Mouse (Mus musculus) regulatory T cell (primary cell): Measurements from ENCODE around the gene Acot5.
"Not testable (repeated sequence)": the region's sequence is repeated elsewhere in the genome, so short reads cannot be mapped to it uniquely, and the experiment has no call there.

Experiments
- in situ Hi-C: fragments of 300-600 bp; cut with MboI, MseI; formaldehyde crosslinking; loops from one replicate; pipeline ENCODE4 v1.15.1; 2025; ENCODE audit warnings: high pct_unique_total_duplicates

The Acot5 gene

GRCm38 (mm10) chr12:84068986-84069385 lies at the start of gene Acot5:
Gene Acot5, plus strand, starts transcription at chr12:84069325.
- in situ Hi-C loops, result no loop called here

- in situ Hi-C loops, result not testable (repeated sequence)
Measured at GRCm38 (mm10) chr12:84020528-84020927, 48.6 kb upstream of the Acot5 start.

GRCm38 (mm10) chr12:84022266-84022665 lies 46.9 kb upstream of the Acot5 start:
- in situ Hi-C loops, result not testable (repeated sequence)

GRCm38 (mm10) chr12:84023052-84023745 lies 45.9 kb upstream of the Acot5 start:
- in situ Hi-C loops, result no loop called here

- in situ Hi-C loops, result no loop called here
Measured at GRCm38 (mm10) chr12:84025888-84026287, 43.2 kb upstream of the Acot5 start.

GRCm38 (mm10) chr12:84028328-84028727 lies 40.8 kb upstream of the Acot5 start:
- in situ Hi-C loops, result not testable (repeated sequence)

GRCm38 (mm10) chr12:84029043-84029442 lies 40.1 kb upstream of the Acot5 start:
- in situ Hi-C loops, result not testable (repeated sequence)

- in situ Hi-C loops, result no loop called here
Measured at GRCm38 (mm10) chr12:84030659-84031332, 38.3 kb upstream of the Acot5 start.

GRCm38 (mm10) chr12:84032854-84033253 lies 36.3 kb upstream of the Acot5 start:
- in situ Hi-C loops, result no loop called here

- in situ Hi-C loops, result not testable (repeated sequence)
Measured at GRCm38 (mm10) chr12:84033302-84033701, 35.8 kb upstream of the Acot5 start.

- in situ Hi-C loops, result no loop called here
Measured at GRCm38 (mm10) chr12:84034108-84034507, 35.0 kb upstream of the Acot5 start.

- in situ Hi-C loops, result not testable (repeated sequence)
Measured at GRCm38 (mm10) chr12:84038241-84038640, 30.9 kb upstream of the Acot5 start, which contains the start of gene Acot4. Gene Acot4, plus strand, starts transcription at chr12:84038379.

GRCm38 (mm10) chr12:84038691-84039111 lies 30.4 kb upstream of the Acot5 start, which contains the start of gene Gm49366:
Gene Gm49366, plus strand, starts transcription at chr12:84038935.
- in situ Hi-C loops, result not testable (repeated sequence)

- in situ Hi-C loops, result no loop called here
Measured at GRCm38 (mm10) chr12:84042248-84042647, 26.9 kb upstream of the Acot5 start.

- in situ Hi-C loops, result no loop called here
Measured at GRCm38 (mm10) chr12:84044045-84044444, 25.1 kb upstream of the Acot5 start.

GRCm38 (mm10) chr12:84046906-84047305 lies 22.2 kb upstream of the Acot5 start:
- in situ Hi-C loops, result no loop called here

- in situ Hi-C loops, result not testable (repeated sequence)
Measured at GRCm38 (mm10) chr12:84050744-84051143, 18.4 kb upstream of the Acot5 start.

- in situ Hi-C loops, result no loop called here
Measured at GRCm38 (mm10) chr12:84051937-84052474, 17.1 kb upstream of the Acot5 start, which contains the start of gene Acot3. Gene Acot3, plus strand, starts transcription at chr12:84052144.

- in situ Hi-C loops, result no loop called here
Measured at GRCm38 (mm10) chr12:84052609-84053008, 16.5 kb upstream of the Acot5 start.

GRCm38 (mm10) chr12:84053173-84053572 lies 16.0 kb upstream of the Acot5 start:
- in situ Hi-C loops, result no loop called here

GRCm38 (mm10) chr12:84053679-84054391 lies 15.3 kb upstream of the Acot5 start:
- in situ Hi-C loops, result no loop called here

GRCm38 (mm10) chr12:84060946-84061345 lies 8.2 kb upstream of the Acot5 start:
- in situ Hi-C loops, result no loop called here
